Mouse (Mus musculus): ENCODE results near the gene Neu4. TPM values are rescaled to one million over a fixed set of nuclear protein-coding genes. Genes with fewer than 3 reads are reported as not detected.
"Not testable (repeated sequence)": the region's sequence is repeated elsewhere in the genome, so short reads cannot be mapped to it uniquely, and the experiment has no call there.

Neu4 gene
- not detected for total RNA-seq (2021)
- long read RNA-seq, experiment 1 = 0 reads
- long read RNA-seq, experiment 2 = 0 reads

DNA sequence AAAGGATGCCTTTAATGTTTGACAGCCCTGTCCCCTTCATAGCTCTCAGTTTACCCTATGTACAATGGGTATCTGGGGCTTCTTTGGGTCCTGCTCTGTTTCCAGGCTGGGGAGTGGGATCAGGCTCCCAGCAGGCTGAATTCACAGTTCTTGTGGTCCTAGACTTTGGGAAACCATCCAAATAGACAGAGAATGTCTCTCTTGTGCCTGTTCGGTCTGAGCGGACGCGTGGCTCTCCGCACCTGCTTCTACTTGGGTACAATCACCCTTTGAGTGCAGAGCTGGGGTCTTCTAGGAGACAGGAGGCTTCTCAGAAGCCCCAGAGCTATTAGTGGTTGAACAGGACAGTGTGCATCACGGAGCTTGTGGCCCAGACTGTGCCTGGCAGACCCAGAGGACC is at the start of gene Neu4:
Gene Neu4 (plus strand): TSS at position 301 of the 400 bp plus-strand sequence.
- no peak for DNase-seq

DNA sequence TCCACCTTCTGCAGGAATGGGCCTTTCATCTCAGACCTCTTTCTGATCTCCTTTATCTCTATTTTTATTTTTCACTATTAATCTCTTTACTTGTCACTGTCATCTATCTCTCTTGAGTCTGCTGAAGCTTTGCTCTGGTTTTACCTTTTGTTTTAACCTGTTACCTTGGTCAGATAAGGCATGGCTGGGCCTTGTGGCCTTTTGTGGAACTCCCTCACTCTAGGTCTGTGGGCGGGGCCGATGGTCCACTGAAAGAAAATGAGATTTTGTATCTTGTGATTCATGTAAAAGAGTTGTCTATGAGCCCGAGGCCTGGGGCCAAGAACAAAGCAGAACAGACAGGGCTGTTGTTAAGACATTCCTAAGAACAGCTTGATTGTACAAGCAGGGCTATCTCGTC is 49.5 kb upstream of the Neu4 start:
- not testable (repeated sequence) for DNase-seq

DNA sequence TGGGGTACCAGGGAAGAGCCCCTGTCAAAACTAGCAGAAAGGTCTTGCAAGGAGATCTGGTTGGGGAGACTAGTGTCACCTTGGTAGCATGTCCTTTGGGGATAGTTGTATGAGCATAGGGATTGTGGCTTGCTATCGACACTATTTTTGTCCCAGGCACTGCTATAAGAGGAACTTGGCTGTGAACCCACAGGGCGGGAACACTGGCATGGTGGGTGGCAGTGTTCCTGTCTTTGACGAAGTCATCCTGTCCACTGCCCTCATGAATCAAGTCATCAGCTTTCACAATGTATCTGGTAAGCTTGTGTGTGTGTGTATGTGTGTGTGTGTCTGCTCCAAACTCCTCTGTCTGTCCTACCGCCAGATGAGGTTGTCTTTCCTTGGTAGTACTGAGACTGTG is 44.5 kb upstream of the Neu4 start:
- not testable (repeated sequence) for DNase-seq

DNA sequence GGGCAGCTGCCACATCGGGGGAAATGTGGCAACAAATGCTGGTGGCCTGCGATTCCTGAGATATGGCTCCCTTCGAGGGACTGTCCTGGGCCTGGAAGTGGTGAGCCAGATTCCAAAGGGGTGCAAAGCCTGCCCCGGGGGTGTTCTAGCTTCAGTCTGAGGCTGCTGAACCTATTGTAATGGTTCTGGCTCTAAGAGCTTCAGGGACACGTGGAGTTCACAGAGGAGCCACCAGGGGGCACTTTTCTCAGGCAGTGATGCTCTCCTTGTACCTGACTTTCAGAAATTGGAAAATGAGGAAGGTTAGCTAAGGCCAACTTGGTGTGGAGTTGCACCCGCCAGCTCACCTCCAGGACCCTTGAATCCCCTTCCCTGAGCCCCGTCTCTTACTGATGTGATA is 42.0 kb upstream of the Neu4 start:
- not testable (repeated sequence) for DNase-seq

DNA sequence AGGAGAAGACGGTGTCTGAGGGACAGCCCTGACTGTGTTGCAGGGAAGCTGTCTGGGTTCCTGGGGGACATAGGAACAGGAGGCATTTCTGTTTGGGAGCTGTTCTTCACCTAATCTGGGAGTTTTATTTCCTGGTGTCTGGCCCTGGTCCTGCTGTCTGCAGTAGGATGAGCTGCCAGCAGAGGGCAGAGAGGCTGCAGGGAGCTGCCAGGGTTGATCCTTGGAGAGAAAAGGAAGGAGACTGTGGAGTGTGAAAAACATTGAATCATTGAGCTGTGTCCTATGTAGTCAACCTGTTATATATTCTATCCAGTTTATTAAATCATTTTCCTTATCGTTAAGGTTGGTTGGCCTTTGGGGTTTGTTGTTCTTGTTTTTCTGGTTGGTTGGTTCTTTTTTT is 39.3 kb upstream of the Neu4 start:
- DNase-seq = not testable (repeated sequence)

DNA sequence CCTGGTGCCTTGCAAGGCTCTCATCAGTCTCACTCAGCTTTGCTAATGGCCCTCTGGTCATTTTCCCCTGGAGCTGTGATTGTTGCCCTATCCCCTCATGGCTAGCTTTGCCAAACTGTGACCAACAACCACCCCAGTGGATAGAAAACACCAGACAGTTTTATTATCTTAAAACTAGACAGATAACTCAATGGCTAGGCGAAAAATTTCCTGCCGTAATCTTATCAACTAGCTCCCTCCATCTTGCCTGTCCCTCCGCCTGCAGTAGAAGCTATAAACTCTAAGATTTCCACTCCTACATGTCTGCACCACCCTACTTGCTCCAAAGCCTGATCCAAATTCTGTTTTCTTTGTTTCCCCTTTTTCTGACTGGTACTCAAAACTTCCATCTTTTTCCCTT is 34.1 kb upstream of the Neu4 start:
- DNase-seq = no peak

DNA sequence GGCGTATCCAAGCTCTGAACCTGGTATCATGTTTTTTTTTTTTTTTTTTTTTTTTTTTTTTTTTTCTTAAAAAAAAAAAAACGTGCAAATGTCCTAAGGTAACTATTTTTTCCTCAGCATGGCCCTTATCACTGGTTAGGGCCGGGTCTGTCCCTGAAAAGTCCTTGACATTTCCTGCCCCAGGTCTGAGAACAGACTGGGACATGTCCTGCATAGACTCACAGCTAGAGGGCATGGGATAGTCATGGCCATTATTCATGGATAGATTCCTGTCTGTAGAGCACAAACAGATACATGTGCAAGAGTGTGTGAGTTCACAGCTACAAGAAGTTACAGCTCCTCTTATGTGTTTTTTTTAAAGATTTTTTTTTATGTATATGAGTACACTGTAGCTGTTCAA is 31.5 kb upstream of the Neu4 start:
- DNase-seq = no peak

DNA sequence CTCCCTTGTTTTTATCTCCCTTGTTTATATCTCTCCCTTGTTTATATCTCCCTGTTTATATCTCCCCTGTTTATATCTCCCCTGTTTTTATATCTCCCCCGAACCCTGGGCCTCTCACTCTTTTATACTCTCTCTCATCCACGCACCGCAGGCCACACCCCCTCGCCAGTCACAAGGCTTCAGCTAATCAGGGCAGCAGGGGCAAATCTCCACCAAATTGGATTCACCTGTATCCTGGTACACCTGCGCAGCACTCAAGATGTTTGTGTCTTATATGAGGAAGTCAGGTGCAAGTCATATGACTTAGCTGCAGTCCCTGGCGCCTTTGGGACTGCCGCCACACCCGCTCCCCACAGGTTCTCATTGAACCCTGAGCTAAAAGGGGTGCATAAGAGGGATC is 30.0 kb upstream of the Neu4 start, which contains the start of gene Gal3st2c:
Gene Gal3st2c (plus strand): TSS at position 301 of the 400 bp plus-strand sequence.
- not testable (repeated sequence) for DNase-seq

DNA sequence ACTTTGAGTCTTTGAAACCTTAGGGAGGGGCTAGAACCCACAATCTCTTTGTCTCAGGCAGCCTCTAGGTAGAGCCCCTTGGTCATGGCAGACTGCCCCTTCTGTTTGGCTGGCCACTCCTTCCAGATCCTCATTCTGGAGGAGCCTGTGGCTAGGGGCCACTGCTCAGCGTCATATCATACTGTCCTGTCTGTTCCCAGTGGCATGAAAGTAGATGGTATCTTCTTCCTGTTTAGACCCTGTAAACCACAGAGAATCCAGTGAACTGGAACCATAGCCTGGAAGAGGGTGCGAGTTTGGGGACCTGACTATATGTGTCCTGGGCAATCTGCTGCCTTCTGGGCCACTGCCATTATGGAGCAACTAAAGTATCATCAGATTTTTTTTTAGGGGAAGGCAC is 29.2 kb upstream of the Neu4 start:
- not testable (repeated sequence) for DNase-seq

DNA sequence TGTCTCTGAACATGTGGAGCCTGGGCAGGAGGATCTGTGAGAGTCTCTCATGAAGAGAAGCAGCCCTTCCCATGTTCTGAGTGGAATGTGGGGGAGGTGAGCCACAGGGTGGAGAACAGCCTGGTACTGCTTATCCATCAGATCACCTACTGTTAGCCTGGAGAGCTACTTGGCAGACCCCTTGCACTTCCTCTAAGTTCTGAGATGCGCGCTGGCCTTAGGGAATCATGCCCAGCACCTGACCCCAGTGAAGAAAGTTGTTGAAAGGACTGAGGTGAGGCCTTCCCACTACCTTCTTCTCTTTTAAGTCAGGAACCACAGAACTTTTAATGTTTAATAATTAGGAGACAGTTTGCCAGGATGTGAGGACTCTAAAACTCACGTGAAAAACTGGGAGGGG is 28.8 kb upstream of the Neu4 start:
- not testable (repeated sequence) for DNase-seq

DNA sequence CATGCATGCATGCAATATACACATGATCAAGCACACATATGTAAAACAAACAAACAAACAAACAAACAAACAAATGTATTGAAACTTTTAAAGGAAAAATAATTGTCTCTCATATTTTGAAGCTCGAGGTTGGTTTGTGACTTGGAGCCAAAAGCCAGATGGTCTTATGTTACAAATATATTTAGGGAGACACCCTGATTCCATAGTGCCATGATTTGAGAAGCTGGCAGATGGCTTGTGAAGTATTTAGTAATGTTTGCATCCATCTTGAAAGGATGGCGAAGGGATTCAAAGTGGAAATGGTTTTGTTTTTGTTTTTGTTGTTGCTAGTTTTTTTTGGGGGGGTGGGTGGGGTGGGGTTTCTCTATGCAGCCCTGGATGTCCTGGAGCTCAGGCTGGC is 19.2 kb upstream of the Neu4 start:
- no peak for DNase-seq

DNA sequence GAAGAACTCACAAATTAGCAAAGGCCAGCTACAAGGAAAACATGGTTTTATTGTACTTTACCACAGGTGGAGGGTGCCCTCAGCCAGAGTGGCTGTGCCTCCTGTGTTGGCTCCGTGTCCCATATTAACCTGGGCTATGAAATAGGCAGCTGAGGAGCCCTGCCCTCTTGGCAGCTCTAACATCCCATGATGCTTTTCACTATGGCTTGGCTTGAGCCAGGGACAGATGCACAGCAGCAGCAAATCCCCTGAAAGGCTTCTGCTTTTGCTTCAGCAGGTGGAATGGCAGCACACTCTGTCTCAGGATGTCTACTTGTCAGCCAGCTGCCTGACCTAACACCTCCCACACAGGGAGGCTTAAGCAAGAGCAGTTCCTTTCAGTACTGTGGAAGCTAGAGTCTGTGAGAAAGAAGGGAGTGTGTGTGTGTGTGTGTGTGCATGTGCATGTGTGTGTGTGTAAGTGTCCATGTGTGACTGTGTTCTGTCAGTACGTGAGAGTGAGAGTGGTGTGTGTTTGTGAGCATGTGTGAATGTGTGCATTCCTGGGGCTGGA is 14.2 kb upstream of the Neu4 start:
- DNase-seq = not testable (repeated sequence)

DNA sequence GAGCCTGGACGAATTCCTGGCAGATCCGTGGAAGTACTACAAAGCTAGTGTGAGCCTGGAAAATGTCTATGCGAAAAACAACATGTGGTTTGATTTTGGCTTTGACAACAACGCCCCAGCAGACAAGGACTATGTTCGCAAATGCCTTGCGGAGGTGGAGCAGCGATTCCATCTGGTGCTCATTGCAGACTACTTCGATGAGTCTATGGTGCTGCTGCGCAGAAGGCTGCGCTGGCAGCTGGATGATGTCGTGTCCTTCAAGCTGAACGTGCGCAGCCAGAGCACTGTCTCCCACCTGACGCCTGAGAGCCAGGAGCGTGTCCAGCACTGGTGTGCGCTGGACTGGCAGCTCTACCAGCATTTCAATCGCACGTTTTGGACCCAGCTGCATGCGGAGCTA is 11.4 kb upstream of the Neu4 start:
- not testable (repeated sequence) for DNase-seq

DNA sequence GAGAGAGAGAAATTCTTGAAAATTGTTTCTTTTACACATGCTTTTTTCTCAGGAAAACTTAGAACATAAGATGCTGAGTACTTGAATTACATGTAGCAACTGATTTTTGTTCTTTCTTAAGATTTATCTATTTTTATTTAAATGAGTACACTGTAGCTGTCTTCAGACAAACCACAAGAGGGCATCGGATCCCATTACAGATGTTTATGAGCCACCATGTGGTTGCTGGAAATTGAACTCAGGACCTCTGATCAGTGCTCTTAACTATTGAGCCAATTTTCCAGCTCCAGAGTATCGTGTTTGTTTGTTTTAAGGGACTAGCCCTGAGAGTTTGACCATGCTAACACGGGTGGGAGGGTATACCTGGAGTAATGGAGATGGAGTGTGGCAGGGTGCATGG is 8.6 kb upstream of the Neu4 start:
- no peak for DNase-seq

DNA sequence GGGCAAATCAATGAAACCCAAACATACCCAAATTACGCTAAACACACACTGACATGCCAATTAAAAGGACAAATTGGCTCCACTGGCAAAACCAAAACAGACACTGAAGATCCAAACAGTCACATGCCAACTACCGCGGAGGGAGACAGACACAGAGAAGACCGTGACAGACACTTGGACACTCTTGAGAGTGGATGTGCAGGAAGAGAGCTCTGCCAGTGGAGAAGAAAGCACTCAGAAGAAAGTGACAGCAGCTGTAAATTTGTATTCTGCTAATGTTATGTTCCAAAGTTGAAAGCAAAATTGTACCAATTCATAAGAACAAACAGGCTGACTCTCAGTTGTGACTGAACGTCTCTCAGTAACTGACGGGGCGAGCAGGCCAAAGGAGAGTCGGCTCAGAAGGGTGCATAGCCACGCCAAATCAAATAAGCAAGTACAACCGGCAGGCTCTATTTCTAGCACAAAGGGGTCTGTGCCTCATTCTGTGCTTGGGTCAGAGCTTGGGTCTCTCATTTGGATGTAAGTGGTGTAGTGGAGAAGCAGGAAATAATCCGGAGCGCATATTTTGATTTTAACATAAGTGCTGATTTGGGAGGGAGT is 7.4 kb downstream of the Neu4 start:
- DNase-seq = no peak

DNA sequence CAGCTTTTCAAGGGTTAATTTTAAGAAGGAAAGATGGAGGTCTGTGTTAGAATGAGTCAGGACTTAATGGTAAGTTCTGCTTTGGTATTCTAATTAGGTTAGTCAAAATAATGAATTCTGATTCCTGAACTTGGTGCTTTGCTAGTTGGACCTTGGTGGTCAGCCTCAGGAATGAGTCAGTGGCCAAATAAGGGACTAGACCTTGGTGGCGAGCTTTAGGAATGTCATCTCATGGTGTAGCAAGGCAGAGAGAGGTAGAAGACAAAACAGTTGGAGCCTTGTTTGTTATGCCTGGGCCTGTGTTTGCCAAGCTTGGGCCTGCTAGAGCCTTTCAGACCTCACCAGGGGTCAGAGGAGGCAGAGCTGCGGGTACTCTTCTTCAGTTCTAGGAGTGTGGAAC is 8.5 kb downstream of the Neu4 start:
- no peak for DNase-seq

DNA sequence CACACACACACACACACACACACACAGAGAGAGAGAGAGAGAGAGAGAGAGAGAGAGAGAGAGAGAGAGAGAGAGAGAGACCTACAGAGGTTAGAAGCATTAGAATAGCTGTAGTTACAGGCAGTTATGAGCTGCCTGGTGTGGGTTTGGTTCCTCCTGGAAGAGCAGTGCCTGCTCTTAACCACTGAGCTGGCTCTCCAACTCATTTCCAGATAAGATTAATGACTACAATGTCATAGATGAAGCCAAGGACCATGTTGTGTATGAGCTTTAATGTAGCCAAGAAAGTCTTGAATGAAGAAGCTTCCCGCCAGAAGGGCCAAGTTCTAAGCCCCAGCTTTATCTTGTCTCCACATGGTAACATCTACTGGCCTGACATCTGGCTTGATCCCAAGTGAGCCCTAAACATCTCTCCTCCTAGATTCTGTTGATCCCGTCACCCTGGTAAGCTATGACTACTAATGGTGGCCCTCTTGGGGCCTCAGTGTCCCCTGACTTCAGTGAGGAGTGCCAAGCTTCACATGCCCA is 12.9 kb downstream of the Neu4 start:
- no peak for DNase-seq

DNA sequence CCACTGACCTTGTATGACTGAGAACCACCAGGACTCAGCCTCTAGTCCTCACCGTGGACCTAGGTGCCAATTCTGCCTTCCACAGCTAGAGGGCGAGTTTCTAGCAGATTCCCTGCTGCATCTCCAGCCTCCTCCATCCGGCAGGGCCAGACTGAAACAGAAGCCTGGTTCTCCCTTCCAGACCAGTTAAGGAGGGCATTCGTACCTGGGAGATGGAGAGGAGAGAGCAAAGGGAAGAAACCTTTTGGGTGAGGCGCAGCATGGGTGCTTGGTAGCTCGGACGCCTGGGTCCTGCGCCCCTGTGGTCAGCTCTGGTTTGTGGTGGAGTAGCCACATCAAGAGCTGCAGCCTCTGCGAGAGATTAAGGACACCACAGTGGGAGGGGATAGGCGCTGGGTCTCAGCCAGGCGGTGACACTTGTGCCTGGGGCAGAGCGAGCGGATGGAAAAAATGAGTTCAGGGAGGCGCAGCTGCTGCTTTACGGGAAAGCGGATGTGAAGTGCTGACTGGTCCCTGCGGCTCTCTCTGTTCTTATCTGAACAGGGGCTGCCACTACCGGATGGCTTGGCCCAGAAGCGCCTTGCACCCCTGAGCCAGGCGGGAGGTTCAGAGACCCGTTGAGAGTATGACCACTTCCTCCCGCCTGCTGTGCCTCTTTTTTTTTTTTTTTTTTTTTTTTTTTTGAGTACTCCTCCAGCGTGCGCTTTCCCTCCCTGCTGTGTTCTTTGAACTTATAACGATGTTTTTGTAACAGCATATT is 14.9 kb downstream of the Neu4 start:
- DNase-seq = peak; percentile 83

DNA sequence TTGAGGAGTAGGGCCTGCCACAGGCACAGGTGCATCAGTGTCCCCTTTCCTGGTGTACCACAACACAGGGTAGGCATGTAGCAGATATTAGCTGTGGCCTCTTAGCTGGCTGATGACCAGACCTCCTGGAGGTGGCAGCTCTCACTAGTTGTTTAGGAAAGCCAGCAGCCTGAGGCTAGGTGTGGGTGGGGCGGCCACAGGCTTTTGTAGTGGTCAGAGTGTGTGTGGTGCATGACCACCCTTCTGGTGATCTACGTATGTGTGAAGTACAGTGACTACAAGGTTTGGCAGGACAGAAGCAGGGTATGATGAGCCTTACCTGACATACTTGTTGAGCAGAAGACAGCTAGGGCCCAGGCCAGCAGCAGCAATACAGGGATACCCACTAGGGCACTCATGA is 20.1 kb downstream of the Neu4 start:
- DNase-seq = no peak

DNA sequence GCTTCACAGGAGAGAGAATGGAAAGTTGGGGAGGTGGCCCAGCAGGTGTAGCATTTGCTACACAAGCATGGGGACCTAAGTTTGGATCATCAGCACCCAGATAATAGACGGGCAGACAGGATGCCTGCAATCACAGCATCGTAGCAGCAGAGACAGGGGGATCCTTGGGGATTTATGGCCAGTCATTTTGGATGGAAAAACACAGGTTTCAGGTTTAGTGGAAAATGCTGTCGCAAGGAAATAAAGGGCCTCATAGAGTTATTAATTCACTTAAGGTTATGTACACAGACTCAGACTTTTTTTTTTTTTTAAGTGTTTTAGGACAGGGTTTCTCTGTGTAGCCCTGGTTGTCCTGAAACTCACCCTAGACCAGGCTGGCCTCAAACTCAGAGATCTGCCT is 25.3 kb downstream of the Neu4 start:
- DNase-seq = no peak

DNA sequence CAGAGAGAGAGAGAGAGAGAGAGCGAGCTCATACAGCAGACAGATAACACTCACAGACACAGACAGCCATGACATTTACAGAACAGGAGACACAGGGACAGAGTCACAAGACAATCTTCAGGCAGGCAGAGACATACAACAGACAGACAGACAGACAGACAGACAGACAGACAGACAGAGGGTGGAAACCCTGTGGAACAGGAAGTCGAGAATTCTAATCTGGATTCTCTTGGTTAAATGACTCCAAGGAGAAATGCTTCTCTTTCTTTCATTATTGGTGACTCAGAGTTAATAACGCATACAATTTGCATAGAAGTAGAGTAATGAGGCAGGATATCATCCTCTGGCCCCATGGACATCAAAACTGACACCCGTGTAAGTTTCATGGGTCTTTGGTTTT is 26.3 kb downstream of the Neu4 start:
- no peak for DNase-seq

DNA sequence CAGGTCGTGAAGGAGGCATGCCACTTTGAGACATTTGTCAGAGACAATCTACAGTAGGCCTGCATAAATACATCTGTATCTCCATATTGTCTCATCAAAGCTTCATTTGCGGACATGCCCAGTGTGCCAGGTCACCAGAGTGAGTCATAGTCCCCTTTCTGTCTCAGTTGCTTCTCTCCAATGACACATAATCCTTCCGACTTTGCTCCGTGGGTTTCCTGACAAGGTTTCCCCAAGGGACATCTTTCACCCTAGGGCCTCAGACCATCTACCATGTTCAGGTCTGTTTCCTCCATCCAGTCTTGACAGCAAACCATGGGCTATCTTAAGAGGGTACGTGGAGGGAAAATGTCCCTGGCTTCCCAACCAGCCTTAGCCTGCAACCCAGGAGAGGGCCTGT is 30.9 kb downstream of the Neu4 start:
- no peak for DNase-seq

DNA sequence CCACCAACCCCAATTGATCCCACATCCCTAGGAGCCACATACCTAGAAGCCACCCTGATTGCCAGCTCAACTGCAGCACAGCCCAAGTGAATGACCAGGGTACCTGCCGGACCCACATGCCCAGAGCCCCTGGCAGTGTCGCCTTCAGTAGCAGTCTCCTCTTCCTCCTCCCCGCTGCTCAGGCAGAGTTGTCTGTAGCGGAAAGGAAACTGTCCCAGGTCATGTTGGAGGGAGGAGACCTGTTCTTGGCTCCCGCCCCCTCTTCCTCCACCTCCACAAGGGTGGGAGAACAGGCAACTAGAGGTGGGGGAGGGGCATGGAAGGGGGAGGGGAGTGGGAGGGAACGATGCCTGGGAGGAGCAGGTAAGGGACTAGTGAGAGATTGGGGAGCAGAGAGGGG is 32.1 kb downstream of the Neu4 start, which contains the start of gene Pdcd1:
Gene Pdcd1 (minus strand): TSS at position 181 of the 400 bp plus-strand sequence.
- DNase-seq = no peak
